Mouse (Mus musculus) MEL-GATA-1-ER (cell line): ENCODE data around the gene Smg9.
"Not testable (repeated sequence)": the region's sequence is repeated elsewhere in the genome, so short reads cannot be mapped to it uniquely, and the experiment has no call there.

ENCODE experiments used
- DNase-seq: peaks from one replicate; pipeline ENCODE4 v3.0.0-alpha.2; 2012; ENCODE audit warnings: low read depth; ENCODE audit errors: extremely low read depth

Gene Smg9

GRCm38 (mm10) chr7:24377091-24377865, 22.1 kb upstream of the Smg9 start:
- DNase-seq: peak; percentile 90

- DNase-seq: no peak
Observed at GRCm38 (mm10) chr7:24378049-24378701, 21.2 kb upstream of the Smg9 start.

DNA sequence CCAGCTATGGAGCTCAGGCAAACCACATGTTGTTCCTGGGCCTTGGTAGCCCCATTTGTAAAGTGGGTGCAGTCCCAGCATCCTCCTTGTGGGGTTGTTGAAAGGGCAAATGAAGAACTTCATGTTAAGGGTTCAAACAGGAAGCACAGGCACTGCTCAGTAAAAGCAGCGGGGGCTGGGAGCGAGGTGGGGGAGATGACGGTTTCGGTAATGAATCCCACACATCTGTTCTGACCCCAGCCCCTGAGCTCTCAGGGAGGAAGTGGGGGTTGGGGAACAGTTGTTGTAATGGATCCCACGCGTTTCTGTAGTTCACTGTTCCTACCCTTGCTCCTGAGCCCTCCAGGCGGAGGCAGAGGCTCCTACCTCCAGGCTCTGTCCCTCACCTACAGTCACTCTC, 19.5 kb upstream of the Smg9 start:
- no peak for DNase-seq

DNA sequence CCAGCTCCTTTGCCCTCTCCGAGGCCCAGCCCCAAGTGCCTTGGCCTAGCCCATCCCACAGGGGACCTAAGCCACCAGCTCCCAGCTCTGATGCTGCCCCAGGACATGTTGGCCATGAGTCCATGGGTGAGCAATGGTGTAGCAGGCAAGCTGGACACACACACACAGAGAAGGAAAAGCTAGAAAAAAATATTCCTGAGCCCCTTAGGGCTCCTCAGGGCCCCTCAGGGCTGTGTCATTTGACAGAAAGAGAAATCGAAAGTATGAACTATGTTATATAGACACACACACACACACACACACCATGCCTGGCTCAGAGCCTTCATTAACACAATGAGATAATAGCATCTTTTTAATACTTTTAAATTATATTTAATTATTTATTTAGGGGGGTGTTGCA, 19.0 kb upstream of the Smg9 start:
- DNase-seq: no peak

GRCm38 (mm10) chr7:24382730-24383372, 16.6 kb upstream of the Smg9 start:
- DNase-seq: no peak

- peak; percentile 75 for DNase-seq
Observed at GRCm38 (mm10) chr7:24384070-24384469, 15.3 kb upstream of the Smg9 start.

DNA sequence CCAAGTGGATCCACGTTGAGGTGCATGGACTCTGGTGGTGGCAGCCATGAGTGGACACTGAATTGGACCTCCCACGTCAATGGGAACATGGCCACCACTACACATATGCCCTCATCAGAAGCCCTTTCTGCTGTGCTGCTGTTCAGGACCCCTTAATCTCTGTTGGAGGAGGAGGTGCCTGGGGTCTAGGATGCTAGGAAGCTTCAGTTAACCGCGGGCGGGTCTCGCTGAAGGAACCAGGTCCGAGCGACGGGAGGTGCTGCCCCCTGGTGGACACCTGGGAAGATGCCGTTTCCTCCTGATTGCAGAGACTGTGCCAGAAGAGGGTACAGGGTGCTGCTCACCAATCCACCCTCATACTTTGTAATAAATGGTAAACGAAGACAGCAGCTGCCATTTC, 14.6 kb upstream of the Smg9 start:
- DNase-seq: no peak

DNA sequence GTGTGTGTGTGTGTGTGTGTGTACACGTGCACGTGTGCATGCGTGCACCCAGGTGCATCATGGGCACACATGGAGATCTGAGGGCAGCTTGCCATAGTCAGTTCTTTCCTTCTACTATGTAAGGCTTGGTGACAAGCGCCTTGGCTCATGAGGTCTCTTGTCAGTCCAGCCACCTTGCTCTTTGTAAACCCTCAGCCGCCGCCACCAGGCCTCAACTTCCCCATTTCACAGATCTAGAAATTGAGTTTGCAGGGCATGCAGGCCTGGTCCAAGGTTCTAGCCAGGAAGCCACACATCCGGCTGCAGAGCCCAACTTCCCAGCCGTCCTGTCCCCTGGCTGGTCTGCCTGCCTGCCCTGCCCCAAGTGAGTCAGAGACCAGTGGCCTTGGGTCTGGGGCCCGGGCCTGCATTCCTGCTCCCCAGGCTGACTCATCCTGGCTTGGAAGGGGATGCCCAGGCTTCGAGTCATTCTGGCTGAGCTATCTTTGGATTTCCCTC, 12.3 kb upstream of the Smg9 start:
- peak; percentile 92 for DNase-seq

GRCm38 (mm10) chr7:24389516-24390187, 9.8 kb upstream of the Smg9 start:
- DNase-seq: no peak

GRCm38 (mm10) chr7:24390512-24390911, 8.9 kb upstream of the Smg9 start:
- no peak for DNase-seq

DNA sequence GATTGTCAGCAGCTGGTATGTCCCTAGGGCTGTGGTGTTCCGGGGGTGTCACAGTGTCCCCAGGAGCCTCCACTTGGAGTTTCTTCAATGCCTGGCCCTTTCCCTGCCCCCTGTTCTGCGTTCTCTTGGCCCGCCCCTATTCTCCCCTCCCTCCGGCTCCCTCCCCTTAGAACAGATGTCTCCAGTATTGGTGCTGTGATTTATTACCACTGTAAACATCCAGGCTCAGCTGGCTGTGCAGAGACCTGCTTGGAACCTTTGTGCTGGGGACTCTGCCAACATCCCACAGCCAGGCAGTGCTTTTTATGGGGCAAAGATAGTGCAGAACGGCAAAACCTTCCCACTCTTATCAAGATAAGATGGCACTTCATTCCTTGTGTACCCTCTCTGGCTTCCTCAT, 8.3 kb upstream of the Smg9 start:
- no peak for DNase-seq

DNA sequence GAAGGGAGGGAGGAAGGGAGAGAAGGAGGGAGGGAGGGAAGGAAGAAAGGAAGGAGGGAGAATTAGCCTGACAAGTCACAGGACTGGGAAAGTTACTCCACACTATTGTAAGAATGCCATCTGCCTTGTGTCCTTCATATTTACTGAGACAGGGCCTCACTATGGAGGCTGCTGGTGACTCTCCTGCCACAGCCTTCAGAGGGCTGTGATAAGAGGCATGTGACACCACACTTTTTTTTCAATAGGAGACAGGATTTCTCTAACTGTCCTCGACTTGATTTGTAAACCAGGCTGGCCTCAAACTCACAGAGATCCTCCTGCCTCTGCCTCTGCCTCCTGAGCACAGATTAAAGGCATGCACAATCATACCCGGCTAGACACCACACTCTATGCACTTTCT, 7.7 kb upstream of the Smg9 start:
- DNase-seq: no peak

DNA sequence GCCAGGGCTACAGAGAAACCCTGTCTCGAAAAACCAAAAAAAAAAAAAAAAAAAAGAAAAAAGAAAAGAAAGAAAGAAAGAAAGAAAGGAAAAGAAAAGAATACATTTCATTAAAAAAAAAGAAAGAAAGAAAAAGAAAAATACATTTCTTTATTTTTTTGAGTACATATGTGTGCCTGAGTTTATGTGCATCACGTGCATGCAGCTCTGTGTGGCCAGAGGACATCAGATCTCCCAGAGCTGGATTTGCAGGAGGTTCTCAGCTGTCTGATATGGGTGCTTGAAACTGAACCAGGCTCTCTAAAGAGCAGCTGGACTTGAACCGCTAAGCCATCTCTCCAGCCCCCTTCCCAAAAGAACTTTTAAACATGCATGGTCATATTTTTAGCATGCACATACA, 5.4 kb upstream of the Smg9 start:
- no peak for DNase-seq

GRCm38 (mm10) chr7:24394475-24395161, 4.8 kb upstream of the Smg9 start:
- DNase-seq: no peak

DNA sequence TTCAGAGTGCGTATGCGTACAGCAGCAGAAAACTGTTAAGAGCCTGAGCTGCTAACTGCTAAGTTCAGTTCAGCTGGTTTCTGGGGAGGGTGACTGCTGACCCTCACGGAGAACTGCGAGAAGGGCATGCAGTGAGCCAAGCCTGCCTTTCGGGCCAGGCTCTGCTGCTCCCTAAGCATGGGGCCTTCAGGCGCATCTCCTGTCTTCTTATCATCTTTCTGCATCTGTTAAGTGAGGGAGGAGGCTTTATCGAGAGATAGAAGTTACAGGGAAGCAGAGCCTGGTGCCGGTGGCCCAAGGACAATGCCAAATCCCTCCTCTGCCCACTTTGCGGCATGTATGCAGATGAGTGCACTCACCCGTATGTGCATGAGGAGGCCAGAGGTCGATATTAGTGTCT, 2.6 kb upstream of the Smg9 start:
- no peak for DNase-seq

- DNase-seq: no peak
Observed at GRCm38 (mm10) chr7:24398364-24398913, 980 bp upstream of the Smg9 start.

GRCm38 (mm10) chr7:24400082-24400452, 648 bp downstream of the Smg9 start:
- DNase-seq: no peak

- not testable (repeated sequence) for DNase-seq
Observed at GRCm38 (mm10) chr7:24400489-24400888, 1.1 kb downstream of the Smg9 start.

DNA sequence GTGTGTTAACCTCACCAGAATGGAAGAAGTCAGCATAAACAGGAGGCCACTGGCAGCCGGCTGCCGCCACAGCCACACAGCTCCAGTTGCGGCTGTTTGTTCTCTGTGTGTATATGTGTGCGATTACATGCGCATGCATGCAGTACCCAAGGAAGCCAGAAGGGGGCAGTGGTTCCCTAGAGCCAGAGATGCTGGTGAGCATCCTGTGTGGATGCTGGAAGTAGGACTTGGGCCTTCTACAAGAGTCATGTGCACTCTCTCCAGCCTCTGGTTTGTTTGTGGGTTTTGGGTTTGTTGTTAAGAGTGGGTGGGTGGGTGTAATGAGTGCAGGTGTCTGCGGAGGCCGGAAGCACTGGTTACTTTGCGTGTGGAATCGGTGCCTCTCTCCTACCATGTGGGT, 3.4 kb downstream of the Smg9 start:
- no peak for DNase-seq

DNA sequence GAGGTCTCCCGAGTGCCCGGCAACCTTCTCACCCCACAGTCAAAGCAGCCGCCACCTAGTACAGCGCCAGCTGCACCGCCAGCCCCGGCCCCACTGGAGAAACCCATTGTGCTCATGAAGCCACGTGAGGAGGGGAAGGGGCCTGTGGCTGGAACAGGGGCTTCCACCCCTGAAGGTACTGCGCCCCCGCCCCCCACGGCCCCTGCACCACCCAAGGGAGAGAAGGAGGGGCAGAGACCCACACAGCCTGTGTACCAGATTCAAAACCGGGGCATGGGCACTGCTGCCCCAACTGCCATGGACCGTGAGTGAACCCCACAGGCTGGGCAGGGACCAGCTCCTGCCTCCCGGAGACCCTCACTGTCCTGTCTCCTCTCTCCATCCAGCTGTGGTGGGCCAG, 6.2 kb downstream of the Smg9 start:
- no peak for DNase-seq
